Mouse (Mus musculus) kidney, postnatal 10 days (tissue): ENCODE measurements around the gene Rnf157.
A peak's percentile ranks its signal among the peaks of the same experiment; 100 is the strongest.
"Not testable (repeated sequence)": the region's sequence is repeated elsewhere in the genome, so short reads cannot be mapped to it uniquely, and the experiment has no call there.

ENCODE experiments used
- DNase-seq: peaks from one replicate; pipeline ENCODE4 v3.0.0; 2021; ENCODE audit warnings: mixed read lengths

The Rnf157 gene

GRCm38 (mm10) chr11:116376945-116377661, 35.7 kb downstream of the Rnf157 start:
- DNase-seq, result peak; percentile 50

GRCm38 (mm10) chr11:116371894-116372450, 40.9 kb downstream of the Rnf157 start:
- no peak for DNase-seq

- DNase-seq, result no peak
These were observed 43.2 kb downstream of the Rnf157 start for GRCm38 (mm10) chr11:116369633-116370032.

GRCm38 (mm10) chr11:116369051-116369450, 43.8 kb downstream of the Rnf157 start:
- DNase-seq, result no peak

GRCm38 (mm10) chr11:116368116-116368515, 44.7 kb downstream of the Rnf157 start:
- DNase-seq, result peak; percentile 95

- no peak for DNase-seq
These were observed 46.2 kb downstream of the Rnf157 start for GRCm38 (mm10) chr11:116366647-116367046.

- no peak for DNase-seq
These were observed 46.7 kb downstream of the Rnf157 start for GRCm38 (mm10) chr11:116366124-116366523.

- DNase-seq, result no peak
These were observed 47.4 kb downstream of the Rnf157 start for GRCm38 (mm10) chr11:116365432-116365831.

- DNase-seq, result no peak
These were observed 50.8 kb downstream of the Rnf157 start for GRCm38 (mm10) chr11:116362015-116362414.

- not testable (repeated sequence) for DNase-seq
These were observed 51.9 kb downstream of the Rnf157 start for GRCm38 (mm10) chr11:116360915-116361314.

- no peak for DNase-seq
These were observed 53.2 kb downstream of the Rnf157 start for GRCm38 (mm10) chr11:116359652-116360051.

GRCm38 (mm10) chr11:116358926-116359637, 53.8 kb downstream of the Rnf157 start:
- DNase-seq, result no peak

- no peak for DNase-seq
These were observed 58.3 kb downstream of the Rnf157 start for GRCm38 (mm10) chr11:116354521-116354920.

- DNase-seq, result no peak
These were observed 59.3 kb downstream of the Rnf157 start for GRCm38 (mm10) chr11:116353535-116353934.

GRCm38 (mm10) chr11:116351294-116351693, 61.5 kb downstream of the Rnf157 start:
- DNase-seq, result no peak

- no peak for DNase-seq
These were observed 64.9 kb downstream of the Rnf157 start for GRCm38 (mm10) chr11:116347955-116348354.

GRCm38 (mm10) chr11:116347012-116347411, 65.8 kb downstream of the Rnf157 start:
- DNase-seq, result no peak

GRCm38 (mm10) chr11:116342069-116342791, 70.6 kb downstream of the Rnf157 start:
- no peak for DNase-seq

GRCm38 (mm10) chr11:116337531-116337930, 75.3 kb downstream of the Rnf157 start:
- DNase-seq, result no peak

- no peak for DNase-seq
These were observed 75.8 kb downstream of the Rnf157 start for GRCm38 (mm10) chr11:116337000-116337399.

- no peak for DNase-seq
These were observed 76.4 kb downstream of the Rnf157 start for GRCm38 (mm10) chr11:116336393-116336792.

GRCm38 (mm10) chr11:116335244-116336036, 77.4 kb downstream of the Rnf157 start, which contains the start of gene Foxj1:
TSS of gene Foxj1 (minus strand) at chr11:116335399.
- peak; percentile 97 for DNase-seq
